Mouse (Mus musculus) cerebellum, postnatal 4 days (tissue): ENCODE data around the gene B230217C12Rik.
"Not testable (repeated sequence)": the region's sequence is repeated elsewhere in the genome, so short reads cannot be mapped to it uniquely, and the experiment has no call there.

Source experiments
- DNase-seq, 2 experiments: peaks; one replicate each; pipeline ENCODE4 v3.0.0; 2022; ENCODE audit warnings: low spot score in 2 of 2, mixed read lengths in 1 of 2

The B230217C12Rik gene

DNA sequence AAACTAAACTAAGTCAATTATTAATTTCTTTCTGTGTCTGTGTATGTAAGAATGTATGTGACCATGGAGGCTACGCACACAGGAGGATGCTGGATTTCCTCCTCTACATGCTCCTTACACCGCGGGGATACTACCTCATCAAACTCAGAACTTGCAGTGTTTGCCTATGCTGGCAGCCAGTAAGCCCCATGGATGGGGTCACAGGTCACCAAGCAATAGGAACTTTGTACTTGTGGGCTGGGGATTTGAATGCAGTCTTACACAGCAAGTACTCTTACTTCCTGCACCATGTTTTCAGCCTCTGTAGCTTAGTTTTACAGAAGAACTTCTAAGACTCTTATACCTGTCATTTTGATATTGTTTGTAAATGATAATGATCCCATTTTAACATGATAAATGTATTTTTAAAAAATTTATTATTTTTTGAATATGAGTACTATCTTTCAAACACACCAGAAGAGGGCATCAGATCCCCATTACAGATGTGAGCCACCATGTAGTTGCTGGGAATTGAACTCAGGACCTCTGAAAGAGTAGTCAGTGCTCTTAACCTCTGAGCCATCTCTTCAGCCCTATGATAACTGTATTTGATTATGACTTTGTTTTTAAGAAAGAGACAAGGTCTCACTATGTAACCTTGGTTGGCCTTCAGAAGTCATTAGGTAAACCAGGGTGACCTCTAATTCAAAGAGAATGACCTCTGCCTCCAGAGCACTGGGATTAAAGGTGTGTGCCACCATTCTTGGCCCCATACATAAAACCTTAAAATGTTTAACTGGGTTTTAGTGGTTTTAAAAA lies 25.7 kb downstream of the B230217C12Rik start:
- DNase-seq, result no peak

DNA sequence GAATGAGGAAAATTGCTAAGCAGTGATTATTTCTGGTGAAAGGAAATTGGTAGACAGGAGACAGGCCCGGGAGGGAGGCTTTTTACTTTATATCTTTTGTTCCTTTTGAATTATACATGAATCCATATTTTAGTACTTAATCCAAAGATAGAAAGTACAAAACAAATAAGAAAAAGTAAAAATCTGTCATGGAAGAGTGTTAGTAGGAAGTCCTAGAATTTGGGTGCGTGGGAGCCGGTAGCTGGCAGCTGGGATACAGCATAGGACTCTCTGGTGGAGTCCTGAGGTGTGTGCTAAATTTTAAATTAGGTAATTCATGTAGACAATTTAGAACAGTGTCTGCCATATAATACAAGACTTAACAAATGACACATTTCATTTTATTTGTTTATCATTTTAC lies 27.0 kb downstream of the B230217C12Rik start:
- DNase-seq, result no peak

DNA sequence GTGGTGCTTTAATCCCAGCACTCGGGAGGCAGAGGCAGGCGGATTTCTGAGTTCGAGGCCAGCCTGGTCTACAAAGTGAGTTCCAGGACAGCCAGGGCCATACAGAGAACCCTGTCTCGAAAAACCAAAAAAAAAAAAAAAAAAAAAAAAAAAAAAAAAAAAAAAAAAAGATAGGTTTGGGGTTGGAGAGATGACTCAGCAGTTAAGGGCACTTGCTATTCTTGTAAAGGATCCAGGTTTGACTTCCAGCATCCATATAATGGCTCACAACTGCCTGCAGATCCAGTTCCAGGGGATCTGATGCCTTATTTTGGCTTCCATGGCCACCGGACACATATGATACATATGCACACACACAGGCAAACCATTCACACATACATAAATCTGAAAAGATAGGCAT lies 31.8 kb downstream of the B230217C12Rik start:
- not testable (repeated sequence) for DNase-seq

DNA sequence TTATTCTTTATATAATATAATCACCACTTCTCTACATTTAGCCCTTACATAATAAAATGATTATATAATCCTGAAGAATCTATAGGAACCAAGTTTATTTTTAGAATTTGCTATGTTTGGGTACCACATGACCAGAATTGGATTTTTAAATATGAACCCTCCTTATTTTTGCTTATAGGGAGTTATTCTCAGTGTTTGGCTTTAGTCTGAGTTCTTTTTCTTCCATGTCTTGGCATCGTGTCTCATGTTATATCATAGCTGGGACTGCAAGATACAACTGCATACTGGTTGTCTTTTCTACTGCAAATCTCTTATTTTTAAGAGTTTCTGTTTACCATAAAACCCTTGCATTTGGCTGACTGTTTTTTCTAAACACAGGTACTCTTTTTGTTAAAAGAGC lies 33.8 kb downstream of the B230217C12Rik start:
- DNase-seq, result no peak

DNA sequence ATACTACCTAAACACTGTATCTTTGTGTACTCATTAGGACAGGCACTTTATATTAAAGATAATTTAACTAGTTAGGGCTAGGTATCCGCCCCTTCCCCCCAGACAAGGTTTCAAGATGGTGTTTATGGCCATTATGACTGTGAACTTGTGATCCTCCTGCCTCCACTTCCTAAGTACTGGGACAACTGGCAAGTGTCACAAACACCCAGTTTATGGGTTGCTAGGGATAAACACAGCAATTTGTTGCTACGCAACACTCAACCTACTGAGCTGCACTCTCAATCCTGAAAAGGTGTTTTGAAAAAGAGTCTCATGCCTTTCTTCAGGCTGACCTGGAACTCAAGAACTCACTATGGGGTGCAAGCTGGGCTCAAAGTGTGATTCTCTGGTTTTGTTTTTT lies 36.8 kb downstream of the B230217C12Rik start:
- no peak for DNase-seq

DNA sequence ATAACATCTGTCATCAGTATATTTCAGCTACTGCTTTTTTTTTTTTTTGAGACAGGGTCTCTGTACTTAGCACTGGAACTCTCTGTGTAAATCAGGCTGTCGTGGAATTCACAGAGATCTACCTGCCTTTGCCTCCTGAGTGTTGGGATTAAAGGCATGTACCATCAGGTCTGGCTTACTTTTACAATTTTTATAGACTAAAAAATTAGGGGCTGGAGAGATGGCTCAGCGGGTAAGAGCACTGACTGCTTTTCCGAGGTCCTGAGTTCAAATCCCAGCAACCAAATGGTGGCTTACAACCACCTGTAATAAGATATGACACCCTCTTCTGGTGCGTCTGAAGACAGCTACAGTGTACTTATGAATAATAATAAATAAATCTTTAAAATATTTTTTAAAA lies 39.8 kb downstream of the B230217C12Rik start:
- DNase-seq, result no peak

DNA sequence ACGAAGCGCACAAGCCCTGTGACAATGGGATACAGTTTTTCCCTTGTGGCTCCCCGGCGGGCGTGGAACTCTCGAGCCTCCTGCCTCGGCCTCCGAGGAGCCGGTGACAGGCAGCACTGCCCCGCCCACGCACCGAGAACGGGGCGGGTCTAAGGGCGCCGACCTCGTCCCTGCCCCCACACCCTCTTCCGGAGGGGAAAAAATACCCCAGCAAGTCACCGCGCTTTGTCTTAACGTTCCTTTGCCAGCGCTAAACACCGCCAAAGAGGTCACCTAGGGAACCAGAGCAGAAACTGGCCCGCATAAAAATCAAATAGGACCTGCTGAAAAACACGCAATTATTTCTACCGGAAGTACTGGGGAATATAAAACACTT lies 43.0 kb downstream of the B230217C12Rik start:
- peak in 1 of 2 experiments; percentile 49 for DNase-seq

DNA sequence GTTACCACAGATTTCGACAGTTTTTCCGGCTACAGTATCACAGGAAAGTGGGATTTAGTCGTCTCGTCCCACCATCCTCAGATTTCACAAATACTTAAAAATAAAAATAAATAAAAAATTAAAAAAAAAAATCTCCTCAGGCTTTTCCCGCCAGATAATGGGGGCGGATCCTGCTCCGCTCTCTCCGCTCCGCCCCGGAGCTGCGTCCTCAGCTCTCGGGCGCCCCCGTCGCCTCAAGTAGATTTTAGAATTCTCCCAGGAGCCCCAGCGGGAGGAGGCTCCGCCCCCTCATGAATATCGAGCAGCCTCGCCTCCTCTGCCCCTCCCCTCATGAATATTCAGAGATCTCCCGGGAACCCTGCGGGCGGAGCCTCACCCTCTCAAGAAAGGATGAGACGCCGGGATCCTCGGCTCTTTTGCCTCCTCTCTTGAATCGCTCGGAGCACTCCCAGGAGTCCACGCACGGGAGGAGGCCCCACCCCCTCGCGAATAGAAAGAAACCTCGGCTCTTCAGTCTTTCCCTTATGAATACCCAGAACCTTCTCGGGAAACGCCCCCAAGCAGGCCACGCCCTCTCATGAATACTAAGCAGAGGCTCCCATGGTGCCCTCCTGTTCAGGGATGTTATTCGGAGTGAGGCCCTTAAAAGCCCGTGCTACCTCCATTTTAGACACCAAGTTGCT lies 43.5 kb downstream of the B230217C12Rik start, which contains the start of gene Fbxo47:
TSS of gene Fbxo47 (minus strand) at position 237 of the 683 bp plus-strand sequence.
- peak; percentile 76 to 94 for DNase-seq

DNA sequence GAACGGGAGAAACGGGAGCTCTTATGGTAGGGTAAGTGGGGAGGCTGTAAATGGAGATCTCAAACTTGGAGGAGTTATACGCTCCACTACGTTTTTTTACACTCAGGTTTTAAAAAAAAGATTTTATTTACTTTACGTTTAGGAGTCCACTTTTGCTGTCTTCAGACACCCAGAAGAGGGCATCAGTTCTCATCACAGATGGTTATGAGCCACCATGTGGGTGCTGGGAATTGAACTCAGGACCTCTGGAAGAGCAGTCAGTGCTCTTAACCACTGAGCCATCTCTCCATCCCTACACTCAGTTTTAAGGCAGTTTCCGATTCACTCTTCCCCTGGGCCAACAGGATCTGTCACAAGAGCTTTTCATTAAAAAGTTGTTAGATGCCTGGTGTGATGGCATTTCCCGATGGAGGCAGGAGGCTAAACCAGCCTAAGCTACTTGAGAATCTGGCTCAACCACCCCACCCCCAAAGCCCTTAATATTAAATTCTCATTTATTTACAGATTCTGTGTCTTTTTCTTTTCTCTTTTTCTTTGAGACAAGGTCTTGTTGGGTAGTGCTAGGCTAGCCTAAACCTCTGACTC lies 44.1 kb downstream of the B230217C12Rik start:
- no peak for DNase-seq

DNA sequence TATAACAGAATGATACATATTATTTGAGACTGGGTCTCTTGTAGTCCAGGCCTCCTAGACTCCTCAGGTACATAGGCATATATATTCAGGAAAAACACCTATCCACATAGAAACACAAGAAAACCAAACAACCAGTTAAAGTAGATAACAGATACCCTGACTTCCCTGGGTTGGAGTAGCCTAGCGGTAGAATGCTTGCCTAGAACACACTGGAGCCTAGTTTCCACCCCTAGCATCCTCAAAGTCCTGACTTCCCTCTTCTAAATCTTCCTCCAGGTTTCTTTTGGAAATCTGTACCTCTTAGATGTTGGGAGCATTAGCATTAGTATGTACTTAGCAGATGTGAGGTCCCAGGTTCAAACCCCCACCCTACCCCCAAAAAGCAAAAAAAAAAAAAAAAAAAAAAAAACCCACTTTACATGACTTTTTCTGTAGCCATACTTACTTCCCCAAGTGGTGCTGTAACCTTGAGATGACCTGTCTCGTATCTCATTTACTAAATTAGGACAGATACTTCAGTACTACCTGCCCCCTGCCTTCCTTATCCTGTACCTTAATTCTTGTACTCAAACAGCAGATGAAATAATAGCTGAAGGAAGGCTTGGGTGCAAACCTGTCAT lies 44.8 kb downstream of the B230217C12Rik start:
- DNase-seq, result no peak

DNA sequence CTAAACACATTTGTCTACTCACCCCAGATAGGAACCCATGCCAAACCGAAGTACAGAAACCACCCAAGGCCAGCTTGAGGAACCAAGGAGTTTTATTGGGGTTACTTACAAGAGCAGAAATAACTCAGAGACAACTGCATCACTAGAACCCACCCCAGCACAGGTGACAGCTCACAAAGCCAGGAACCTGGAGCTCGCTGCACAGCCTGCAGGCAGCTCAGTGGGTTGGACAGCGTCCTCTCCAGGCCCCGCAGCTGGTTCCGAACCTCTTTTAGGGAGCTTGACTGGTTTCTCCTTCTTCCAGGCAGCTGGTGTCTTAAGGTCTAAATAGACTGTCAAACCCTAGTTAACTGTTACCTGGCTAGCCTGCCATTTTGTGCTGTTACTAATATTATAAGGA lies 51.2 kb downstream of the B230217C12Rik start:
- DNase-seq, result no peak
